Mouse (Mus musculus) left cerebral cortex, postnatal 36 days (tissue): ENCODE measurements around the gene Adgrl4. TPM values are rescaled to one million over a fixed set of nuclear protein-coding genes. Genes with fewer than 3 reads are reported as not detected.

Source experiments
- DNase-seq, 2 experiments: peaks; one replicate each; pipeline ENCODE4 v3.0.0; 2021 to 2022; ENCODE audit warnings: low spot score in 2 of 2, mixed read lengths in 1 of 2
- intact Hi-C: fragments of 180-260 bp; cut with DNase I; formaldehyde crosslinking; loops from one replicate; pipeline ENCODE4 v1.15.1; 2025
- total RNA-seq, 2 experiments: library from RNA; stranded (reverse); gene quantifications; 2 replicates each; pipeline ENCODE4 v1.2.3; 2021

Gene Adgrl4
- total RNA-seq: 10 to 100 TPM; 22.0 to 29.0 TPM

DNA sequence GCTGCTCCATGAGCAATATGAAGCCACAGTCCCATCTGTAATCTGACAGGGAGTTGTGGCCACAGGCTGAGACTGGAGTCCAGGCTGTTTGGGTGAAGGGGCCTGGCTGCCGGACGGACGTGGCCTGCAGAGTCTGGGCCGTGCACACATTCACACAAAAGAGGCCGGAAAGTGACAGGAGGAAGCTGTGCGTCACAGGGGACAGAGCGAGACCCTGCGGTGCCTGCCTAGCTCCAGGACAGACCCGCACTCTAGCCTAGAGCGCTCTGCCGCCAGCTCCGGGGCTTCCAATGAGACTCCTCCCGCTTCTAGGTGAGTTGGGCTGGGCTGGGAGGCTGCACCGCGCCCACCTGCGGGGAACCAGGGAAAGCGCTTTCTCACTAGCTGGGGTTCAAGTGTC, at the start of gene Adgrl4:
Gene Adgrl4, plus strand, starts transcription at position 195 of the 400 bp plus-strand sequence.
- no peak for DNase-seq
- intact Hi-C loops: no loop called here

DNA sequence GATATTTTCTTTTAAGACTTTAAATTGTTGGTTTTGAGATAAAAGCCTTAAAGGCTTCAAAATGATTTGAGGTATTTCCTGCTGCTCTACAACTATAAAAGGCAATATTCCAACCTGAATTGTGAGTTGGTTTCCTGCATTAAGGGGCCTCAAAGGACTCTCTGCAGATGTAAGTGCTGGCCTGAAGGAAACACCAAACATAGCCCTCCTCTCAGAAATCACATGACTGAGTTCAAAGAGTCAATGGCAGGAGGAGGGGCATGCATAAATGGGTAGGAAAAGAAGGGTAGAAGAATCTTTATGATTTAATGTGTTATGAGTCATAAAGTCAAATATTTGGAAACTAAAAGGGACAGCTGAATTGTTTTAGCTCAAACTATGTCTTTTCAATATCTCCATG, 46.8 kb upstream of the Adgrl4 start:
- no peak for DNase-seq
- intact Hi-C loops: no loop called here

DNA sequence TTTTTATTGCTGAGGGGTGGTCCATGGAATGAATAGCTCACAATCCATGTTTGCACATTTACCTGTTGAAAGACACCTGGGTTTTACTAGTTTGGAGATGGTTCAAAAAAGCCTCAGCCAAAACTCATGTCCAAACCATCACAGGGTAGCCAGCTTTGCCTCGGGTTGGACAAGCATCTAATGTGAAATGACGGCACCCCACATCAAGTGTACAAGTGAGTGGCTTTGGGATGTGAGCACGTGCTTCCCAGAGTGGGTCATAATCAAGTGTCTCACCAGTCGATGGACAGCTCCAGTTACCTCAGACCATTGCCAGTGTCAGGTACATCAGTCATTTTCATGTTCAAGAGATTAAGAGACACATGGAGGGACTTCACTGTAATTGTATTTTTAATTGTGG, 44.8 kb upstream of the Adgrl4 start:
- no peak for DNase-seq
- intact Hi-C loops: no loop called here

DNA sequence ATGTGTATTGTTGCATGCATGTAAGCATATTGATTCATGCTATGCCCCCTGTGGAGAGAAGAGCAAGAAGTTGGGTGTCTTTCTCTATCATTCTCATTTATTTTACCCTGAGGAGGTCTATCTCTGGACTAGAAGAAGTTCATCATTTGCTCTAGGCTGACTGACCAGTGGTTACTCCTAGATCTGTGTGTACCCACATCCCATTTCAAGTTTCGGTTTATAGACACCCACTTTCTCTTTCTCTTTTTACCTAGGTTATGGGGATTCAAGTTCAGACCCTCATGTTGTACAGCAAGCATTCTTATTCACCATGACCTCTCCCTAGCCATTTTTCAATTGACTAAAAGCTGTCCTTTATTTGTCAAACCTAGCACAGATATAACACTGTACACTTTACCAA, 44.4 kb upstream of the Adgrl4 start:
- intact Hi-C loops: no loop called here
- DNase-seq: no peak

DNA sequence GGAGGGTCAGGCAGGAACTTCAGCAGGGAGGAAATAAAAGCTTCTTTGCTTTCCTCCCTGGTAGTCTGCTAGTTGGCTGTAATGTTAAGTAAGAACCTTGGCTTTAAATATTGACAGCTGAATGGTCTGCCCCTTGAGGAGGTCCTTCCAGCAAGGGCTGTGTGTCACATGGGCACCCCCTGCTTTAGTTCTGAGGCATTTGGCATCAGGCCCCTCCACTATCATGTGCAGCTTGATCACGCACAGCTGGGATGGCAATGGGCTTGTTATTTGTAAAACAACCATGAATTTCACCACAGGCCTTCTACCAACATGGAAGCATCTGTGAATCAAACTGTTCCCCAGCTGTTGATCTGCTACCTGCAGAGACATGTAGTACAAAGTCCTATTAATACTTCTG, 38.4 kb upstream of the Adgrl4 start:
- DNase-seq: no peak
- intact Hi-C loops: no loop called here

DNA sequence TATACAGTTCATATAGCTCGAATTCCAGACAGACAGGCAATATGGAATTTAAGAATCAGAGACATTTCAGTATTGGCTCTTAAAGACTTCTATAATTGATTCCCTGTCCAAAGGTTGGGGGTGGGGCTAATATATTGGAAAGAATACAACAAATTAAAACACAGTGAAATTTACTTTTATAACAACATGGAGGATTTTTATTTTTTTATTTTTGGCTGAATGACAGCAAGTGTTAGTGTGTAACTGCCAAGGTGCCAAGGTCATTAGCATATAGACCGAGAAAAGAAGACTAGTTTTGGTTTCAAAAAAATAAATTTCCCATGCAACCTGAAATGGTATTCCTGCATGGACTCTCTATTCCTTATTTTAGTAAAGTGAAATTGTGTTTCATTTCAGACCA, 26.7 kb upstream of the Adgrl4 start:
- DNase-seq: no peak
- intact Hi-C loops: no loop called here

DNA sequence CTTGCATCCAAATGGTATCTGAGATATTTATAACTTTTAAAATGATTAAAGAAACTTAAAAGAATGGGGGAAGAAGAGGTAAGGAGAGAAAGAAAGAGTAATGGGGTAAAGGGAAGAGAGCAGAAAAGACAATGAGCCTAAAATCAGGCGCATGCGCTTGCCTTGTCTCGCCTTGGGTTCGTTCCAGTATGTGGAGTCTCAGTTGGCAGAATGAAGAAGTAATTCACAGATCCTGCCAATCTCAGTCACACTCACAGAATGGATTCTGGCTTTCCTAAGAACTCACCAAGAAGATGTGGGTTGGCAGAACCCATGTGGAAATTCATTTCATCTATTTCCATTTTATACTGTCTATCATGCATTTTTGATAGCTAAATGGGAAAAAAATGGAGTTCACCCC, 26.2 kb upstream of the Adgrl4 start:
- DNase-seq: no peak
- intact Hi-C loops: no loop called here

DNA sequence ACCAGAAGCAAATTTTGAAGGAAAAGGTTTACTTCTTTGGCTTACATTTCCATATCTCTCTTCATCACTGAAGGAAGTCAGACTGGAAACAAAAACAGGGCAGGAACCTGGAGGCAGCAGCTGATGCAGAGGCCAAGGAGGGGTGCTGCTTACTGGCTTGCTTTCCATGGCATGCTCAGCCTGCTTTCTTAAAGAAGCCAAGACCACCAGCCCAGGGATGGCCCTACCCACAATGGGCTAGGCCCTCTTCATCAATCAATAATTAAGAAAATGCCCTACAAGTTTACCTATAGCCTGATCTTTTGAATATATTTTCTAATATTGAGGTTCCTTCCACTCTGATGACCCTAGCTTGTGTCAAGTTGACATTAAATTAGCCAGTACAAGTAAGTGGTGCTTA, 20.8 kb upstream of the Adgrl4 start:
- DNase-seq: no peak
- intact Hi-C loops: no loop called here

DNA sequence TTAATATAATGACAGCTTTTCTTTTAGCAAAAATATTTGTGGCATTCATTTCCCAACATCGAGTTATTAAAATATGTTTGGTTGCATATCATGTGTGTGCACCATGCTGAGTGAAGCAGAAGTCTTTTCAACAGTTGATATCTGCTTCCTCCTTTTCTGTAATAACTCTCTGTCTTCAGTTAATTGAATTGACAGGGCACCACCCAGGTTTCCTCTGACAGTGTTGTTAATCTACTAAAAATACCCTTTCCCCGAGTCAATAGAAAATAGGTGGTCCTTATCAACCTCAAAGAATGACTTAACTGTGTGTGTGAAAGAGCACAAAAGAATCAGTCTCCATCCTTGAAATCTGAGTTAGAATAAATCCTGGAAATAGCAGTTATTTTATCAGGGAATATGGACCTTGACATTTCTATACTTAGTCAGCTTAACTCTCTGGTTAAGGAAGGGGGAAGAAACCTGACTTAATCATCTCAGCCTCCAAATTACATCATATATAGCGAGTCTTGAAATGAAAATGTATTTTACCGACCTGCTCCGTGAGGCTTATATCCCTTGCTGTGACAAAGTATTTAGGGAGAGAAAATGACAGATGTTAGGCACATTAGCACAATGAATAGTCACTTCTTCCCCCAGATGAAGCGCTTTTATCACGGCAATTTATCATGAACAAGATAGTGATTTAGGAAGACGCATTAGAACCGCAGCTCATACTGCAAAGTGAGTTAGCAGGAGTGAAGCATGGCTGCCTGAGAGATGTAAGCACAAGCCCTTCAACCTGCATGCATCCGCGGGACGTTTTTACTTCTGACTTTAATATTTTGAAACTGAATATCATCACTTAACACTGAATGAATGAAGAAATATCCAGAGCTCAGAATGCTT, 19.8 kb upstream of the Adgrl4 start:
- intact Hi-C loops: no loop called here
- DNase-seq: no peak

DNA sequence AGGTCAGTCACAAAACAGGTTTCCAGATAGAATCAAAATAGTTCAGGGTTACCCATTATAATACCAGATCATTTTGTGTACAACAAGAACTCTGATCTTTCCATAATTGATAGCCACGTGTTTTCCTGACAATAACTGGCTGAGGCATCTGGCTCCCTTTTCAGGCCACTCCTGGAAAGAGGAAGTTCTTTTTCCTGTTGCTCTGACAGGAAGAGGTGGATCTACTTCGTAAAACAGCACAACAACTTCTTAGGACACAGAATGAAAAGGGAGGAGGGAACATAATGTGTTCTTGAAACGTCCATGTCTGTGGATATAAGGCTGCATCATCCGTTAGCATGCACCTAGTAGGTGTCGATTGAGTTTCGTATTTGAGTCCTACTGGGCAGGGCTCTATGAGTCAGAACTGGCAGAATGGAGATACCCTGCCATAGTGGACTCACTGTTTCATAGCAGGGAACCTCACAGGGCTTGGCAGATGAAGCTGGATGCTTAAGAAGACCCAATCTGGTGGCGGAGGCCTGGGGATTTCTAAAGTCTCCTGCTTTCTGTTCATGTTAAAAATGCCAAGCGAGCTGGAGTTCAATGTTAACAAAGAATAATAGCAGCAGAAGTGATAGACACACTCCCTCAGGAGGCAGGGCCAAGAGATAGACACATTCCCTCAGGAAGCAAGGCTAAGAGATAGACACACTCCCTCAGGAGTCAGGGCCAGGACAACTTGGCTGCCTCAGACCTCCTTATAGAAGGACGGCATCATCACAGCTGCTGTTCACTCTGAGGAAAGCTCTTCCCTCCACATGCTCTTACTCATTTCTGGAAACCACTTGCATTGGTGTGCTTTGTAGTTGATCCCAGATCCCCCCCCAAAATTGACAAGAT, 13.1 kb upstream of the Adgrl4 start:
- DNase-seq: no peak
- intact Hi-C loops: no loop called here

DNA sequence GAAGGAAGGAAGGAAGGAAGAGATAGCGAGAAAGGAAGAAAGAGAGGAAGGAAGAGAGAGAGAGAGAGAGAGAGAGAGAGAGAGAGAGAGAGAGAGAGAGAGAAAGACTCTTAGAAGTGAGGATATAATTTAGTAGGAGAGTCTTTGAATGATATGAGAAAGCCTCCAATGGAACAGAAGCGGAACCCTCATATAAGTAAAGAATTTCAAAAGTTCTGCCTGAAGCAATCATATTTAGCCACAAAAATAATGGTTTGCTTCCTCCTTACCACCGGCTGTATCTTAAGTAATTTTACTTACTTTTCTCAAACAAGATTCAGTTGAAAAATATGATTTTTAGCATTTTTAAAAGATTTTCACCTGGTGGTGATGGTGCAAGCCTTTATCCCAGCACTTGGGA, 7.6 kb upstream of the Adgrl4 start:
- DNase-seq: no peak
- intact Hi-C loops: no loop called here

DNA sequence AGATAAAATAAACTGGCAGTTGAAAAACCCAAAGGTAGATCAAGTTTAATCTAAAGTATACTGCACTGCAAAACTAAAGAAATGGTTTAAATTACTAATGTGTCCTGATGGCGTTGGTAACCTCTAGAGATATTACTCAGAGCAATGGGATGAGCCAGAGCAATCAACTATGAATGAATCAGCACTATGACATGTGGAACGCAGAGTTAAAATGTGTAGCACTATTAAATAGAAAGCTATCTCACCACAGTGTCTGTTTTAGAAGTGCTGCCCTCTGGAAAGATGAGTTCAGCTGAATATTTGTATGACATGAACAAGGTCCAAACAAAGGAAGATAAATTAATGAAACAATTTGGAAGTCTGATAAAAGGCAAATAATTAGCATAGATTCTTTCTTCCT, 6.2 kb upstream of the Adgrl4 start:
- intact Hi-C loops: no loop called here
- no peak for DNase-seq

DNA sequence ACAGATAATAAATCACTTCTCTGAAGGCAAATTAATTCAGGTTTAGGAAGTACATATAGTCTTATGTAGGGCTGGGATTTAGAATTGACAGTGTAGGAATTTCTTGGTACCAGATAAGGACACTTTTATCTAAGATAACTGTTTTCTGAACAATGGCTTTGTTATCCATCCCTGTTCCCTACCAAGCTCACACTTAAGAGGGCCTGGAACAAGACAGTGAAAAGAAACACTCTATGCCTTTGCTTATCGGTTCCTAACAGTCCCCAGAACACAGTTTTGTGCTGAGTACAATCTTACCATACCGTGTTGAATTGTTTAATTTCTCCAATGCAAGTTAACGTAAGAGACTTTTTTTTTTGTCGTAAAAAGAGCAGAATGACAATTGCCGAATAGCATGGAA, 677 bp downstream of the Adgrl4 start:
- DNase-seq: no peak
- intact Hi-C loops: no loop called here

DNA sequence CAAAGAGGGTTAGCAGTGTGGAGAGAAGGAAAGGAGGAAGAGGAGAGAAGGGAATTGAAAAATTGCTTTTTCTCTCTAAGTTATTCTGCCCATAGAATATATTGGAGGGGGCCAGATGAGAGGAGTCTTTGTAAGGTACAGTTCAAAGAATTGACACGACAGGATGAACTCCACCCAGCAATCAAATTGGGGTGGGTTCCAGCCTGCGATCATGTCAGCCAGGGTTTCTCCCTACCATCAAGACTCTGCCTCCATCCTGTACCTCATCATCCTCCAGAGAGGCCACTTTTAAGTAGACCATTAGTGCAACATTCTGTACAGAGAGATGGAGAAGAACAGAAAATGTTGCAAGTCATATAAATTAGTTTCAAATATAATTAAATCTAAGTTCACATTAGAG, 2.3 kb downstream of the Adgrl4 start:
- DNase-seq: no peak
- intact Hi-C loops: no loop called here

DNA sequence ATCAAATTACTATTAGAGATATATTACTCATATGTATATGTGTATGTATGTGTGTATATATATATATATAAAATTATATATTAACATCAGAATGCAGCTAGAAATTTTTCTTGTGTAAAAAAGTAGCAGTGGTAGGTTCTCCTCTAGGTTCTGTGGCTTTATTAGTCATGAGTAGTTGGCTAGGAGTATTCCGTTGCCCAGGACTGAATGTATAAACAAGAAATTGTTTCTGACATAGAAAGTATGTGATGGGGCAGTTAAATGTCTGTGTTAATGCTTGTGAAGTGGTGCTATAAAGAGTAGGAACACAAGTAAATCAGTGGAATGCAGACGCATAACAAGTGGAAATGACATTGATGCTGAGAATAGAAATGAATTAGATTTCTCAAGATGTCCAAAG, 4.3 kb downstream of the Adgrl4 start:
- DNase-seq: no peak
- intact Hi-C loops: no loop called here

DNA sequence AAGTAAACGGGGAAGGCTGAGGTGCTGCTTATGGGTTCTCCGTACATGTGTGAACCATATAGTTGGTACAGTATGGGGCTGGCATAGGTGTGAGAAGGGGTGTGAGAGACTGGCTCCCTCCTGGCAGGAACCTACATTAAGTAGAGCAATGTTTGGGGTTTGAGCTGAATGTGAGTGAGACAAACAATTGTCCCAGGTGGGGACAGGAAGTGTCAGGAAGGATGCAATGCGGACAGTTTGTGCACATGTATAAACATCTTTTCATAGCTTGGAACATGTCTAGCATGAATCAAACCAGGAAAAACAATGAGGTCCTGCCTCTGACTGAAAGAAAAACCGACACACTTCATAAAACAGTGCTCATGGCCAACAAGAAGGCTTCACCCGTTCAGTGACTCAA, 5.8 kb downstream of the Adgrl4 start:
- no peak for DNase-seq
- intact Hi-C loops: no loop called here

DNA sequence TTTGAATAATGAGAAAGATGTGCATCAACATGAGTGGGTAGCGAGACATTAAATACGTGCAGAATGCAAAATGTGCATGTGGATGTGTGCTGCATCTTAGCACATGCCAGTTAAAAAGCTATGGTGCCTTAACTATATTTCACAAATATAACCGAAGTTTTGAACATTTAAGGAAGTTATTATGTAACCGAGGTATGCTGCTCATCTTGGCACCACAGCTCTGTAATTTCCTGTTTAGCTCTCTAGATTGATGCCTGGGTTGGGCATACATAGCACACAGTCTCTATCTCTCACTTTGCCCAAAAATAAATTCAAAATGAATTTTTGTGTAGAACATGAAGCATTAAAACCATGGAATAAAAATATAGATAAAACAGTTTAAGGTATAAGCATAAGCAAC, 6.6 kb downstream of the Adgrl4 start:
- DNase-seq: no peak
- intact Hi-C loops: no loop called here

DNA sequence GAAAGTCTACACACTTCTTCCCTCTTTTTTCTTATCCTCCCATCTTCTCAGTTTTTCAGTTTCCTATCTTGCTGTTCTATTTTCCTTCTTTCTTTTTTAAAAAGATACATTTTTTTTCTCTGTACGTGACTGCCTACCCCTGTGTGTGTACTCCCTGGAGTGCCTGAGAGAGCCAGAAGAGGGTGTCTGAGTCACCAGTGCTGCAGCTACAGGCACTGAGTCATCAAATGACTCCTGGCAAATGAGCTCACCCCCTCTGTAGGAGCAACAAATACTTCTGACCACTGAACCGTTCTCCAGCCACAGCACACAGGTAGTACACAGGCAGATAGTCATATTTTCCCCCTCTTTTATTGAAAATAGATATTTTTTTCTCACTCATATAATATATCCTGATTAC, 8.2 kb downstream of the Adgrl4 start:
- intact Hi-C loops: no loop called here
- DNase-seq: no peak

DNA sequence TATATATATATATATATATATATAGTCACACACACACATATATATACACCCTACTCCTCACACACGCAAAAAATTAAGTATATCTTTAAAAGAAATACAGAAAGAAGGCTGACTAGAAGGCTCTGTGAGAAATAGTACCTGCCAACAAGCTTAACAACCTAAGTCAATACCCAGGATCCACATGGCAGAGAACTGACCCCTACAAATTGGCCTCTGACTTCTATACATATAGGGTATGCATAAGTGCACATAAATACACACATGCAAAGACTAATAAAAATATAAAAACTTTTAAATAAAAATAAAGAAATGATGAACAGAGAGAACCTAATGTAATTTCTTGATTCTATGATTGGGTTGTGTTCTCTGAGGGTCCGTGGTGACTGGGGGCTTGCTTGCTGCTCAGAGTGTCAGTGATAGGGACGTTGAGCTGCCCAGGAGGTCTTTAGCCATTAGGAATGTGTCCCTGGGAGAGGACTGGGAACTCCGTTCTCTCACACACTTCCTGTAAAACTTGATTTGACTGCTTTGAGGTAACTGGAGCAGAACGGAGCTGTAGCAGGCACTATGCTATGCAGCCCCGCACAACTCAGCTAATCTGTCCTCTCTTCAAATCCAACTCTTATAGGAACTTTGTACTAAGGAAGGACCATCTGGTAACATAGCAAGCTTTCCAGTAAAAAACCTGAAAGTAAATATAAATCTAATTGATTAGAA, 17.5 kb downstream of the Adgrl4 start:
- intact Hi-C loops: no loop called here
- no peak for DNase-seq

DNA sequence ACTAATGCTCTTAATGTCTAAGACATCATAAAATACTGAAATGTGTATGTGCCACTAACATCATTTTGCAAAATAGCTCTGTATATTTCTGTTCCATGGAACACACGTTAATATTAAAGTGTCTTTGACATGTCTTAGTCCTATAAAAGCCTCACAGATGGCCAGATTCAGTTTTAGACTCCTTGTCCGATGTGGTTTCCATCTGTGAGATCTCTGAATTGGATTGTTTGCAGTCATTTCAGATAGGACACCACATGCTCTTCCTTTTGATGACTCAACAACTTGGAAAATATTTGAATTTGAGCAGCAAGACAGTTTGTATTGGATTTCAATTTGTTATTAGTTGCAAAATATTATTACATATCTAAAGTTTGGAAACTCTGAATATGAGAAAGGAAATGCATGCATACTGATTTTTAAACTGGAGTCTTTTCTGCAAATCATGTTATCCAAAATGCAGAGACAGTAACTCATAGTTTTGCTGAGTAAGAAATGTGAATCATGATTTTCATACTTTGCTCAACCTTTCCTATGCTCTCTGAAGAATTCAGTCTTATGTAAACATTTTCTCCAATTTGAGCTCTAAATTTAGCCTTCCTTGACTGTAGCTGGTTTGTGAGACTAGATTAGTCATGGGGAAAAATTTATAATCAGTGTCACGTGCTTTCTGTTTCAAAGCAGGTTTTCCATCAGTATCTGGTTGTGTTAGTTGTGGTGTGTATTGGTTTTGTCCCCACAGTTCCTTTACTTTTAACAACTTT, 21.9 kb downstream of the Adgrl4 start:
- intact Hi-C loops: no loop called here
- DNase-seq: no peak
